Mouse (Mus musculus): ENCODE data around the gene Egr4. TPM values are rescaled to one million over a fixed set of nuclear protein-coding genes. Genes with fewer than 3 reads are reported as not detected.

Egr4 gene
- total and polyA plus RNA-seq, 2 experiments from 2014 or later = 0.19 to 0.77 TPM

DNA sequence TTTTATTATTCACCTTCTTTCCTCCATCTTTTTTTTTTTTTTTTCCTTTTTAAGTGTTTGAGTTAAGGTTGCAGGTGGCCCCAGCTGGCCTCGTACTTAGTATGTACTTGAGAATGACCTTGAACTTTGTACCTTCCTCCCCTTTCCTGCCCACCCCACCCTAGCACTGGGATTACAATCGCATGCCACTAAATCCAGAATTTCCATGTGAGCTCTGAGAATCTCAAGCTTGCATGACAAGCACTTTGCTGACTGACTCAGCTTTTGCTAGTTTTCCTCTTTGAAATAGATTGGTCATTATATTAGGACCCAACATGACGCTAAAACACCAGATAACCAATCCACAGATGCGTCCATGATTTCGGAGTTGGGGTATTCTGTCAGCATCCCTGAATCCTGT lies 8.6 kb upstream of the Egr4 start:
- Histone ChIP-seq H3K9me3 (ENCODE audit: low read length) (no peaks in the 10 kb centered on the region), H3K4me2 (ENCODE audit: low read depth, low read length, poor library complexity, severe bottlenecking) (no peak overlapping the region), H3K4me3 (ENCODE audit: low read depth, low read length) (no peak overlapping the region), H3K27me3 (ENCODE audit: insufficient read depth, low read length) (no peaks in the 10 kb centered on the region), H3K27ac (ENCODE audit: low read depth, low read length) (no peak overlapping the region), H3K9ac (replicated peaks; ENCODE audit: low read length, poor library complexity, severe bottlenecking) (no peak overlapping the region), H3K4me1 (ENCODE audit: insufficient read depth, low read length) (no peaks in the 10 kb centered on the region; the same call in 1 of the 2 replicates), H3K36me3 (ENCODE audit: insufficient read depth, low read length) (no peaks in the 10 kb centered on the region)
- DNase-seq (ENCODE audit: low spot score) (no peak), ATAC-seq (ENCODE audit: low FRiP score) (no peak)
- WGBS = 89% methylated on average over 5 of the region's 5 CpGs
- no peak for TF ChIP-seq CTCF (IDR thresholded peaks at IDR 0.05)

- H3K4me2 ChIP-seq (ENCODE audit: low read depth, low read length, poor library complexity, severe bottlenecking) = peak overlapping the region; percentile 24
- peak overlapping the region; percentile 87 for H3K27ac ChIP-seq (ENCODE audit: low read depth, low read length)
- 18% methylated on average over 5 of the region's 5 CpGs for WGBS
- peak; percentile 81 for ATAC-seq (ENCODE audit: low FRiP score)
- no peaks in the 10 kb centered on the region for H3K9me3 ChIP-seq (ENCODE audit: low read length)
- peak; percentile 86 for DNase-seq (ENCODE audit: low spot score)
- no peaks in the 10 kb centered on the region; the same call in 1 of the 2 replicates for H3K4me1 ChIP-seq (ENCODE audit: insufficient read depth, low read length)
- H3K27me3 ChIP-seq (ENCODE audit: insufficient read depth, low read length) = peaks cover 22% of the 10 kb centered on the region
- TF ChIP-seq CTCF (IDR thresholded peaks at IDR 0.05) = no peak
- peak overlapping the region; percentile 48 for H3K9ac ChIP-seq (replicated peaks; ENCODE audit: low read length, poor library complexity, severe bottlenecking)
- H3K36me3 ChIP-seq (ENCODE audit: insufficient read depth, low read length) = no peaks in the 10 kb centered on the region
- no peak overlapping the region for H3K4me3 ChIP-seq (ENCODE audit: low read depth, low read length)
Measured at GRCm38 (mm10) chr6:85518091-85518693, 4.8 kb upstream of the Egr4 start.

DNA sequence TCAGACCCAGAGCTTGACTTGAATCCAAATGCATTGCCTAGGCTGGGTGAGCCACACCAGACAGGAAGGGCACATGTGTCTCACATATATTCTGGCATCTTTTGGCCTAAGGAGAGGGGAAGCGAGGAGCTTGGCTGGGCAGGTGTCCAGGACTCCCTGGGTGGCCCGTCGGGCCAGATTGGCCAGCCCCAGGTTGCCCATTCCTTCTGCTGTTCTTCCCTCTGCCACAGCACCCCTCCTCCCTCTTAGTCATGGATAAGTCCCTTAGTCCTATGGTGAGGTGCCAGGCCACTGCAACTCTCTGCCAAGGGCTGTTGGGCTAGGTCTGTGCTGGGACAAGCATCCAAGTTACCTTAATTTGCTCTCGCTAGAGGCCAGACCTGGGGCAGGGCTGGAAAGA lies 2.6 kb upstream of the Egr4 start:
- Histone ChIP-seq H3K4me2 (ENCODE audit: low read depth, low read length, poor library complexity, severe bottlenecking) (no peak overlapping the region), H3K9ac (replicated peaks; ENCODE audit: low read length, poor library complexity, severe bottlenecking) (no peak overlapping the region), H3K4me1 (ENCODE audit: insufficient read depth, low read length) (peaks cover 6% of the 10 kb centered on the region), H3K36me3 (ENCODE audit: insufficient read depth, low read length) (no peaks in the 10 kb centered on the region), H3K4me3 (ENCODE audit: low read depth, low read length) (no peak overlapping the region), H3K27ac (ENCODE audit: low read depth, low read length) (no peak overlapping the region), H3K27me3 (ENCODE audit: insufficient read depth, low read length) (peaks cover 43% of the 10 kb centered on the region), H3K9me3 (ENCODE audit: low read length) (no peaks in the 10 kb centered on the region)
- DNase-seq (ENCODE audit: low spot score) (peak; percentile 76), ATAC-seq (ENCODE audit: low FRiP score) (no peak)
- WGBS = 77% methylated on average over 4 of the region's 4 CpGs
- TF ChIP-seq CTCF (IDR thresholded peaks at IDR 0.05) = no peak

- Histone ChIP-seq H3K4me1 (ENCODE audit: insufficient read depth, low read length) (peaks cover 6% of the 10 kb centered on the region), H3K27me3 (ENCODE audit: insufficient read depth, low read length) (peaks cover 51% of the 10 kb centered on the region), H3K27ac (ENCODE audit: low read depth, low read length) (no peak overlapping the region), H3K36me3 (ENCODE audit: insufficient read depth, low read length) (no peaks in the 10 kb centered on the region), H3K4me3 (ENCODE audit: low read depth, low read length) (peak overlapping the region; percentile 52), H3K4me2 (ENCODE audit: low read depth, low read length, poor library complexity, severe bottlenecking) (peak overlapping the region; percentile 87), H3K9me3 (ENCODE audit: low read length) (no peaks in the 10 kb centered on the region), H3K9ac (replicated peaks; ENCODE audit: low read length, poor library complexity, severe bottlenecking) (peak overlapping the region; percentile 19; the same call in 1 of the 2 replicates)
- ATAC-seq (ENCODE audit: low FRiP score) (peak; percentile 1; the same call in 1 of the 2 replicates), DNase-seq (ENCODE audit: low spot score) (no peak)
- no peak for TF ChIP-seq CTCF (IDR thresholded peaks at IDR 0.05)
- WGBS = under 1% methylated on average over 71 of the region's 90 CpGs
Measured at GRCm38 (mm10) chr6:85512577-85513530, 535 bp downstream of the Egr4 start.

- H3K9ac ChIP-seq (replicated peaks; ENCODE audit: low read length, poor library complexity, severe bottlenecking) = no peak overlapping the region
- under 1% methylated on average over 30 of the region's 36 CpGs for WGBS
Measured at GRCm38 (mm10) chr6:85512056-85512440, 1.3 kb downstream of the Egr4 start.

More at GRCm38 (mm10) chr6:85512056-85512440, 1.3 kb downstream of the Egr4 start:
- Histone ChIP-seq H3K4me3 (ENCODE audit: low read depth, low read length) (peak overlapping the region; percentile 52), H3K4me2 (ENCODE audit: low read depth, low read length, poor library complexity, severe bottlenecking) (peak overlapping the region; percentile 87), H3K4me1 (ENCODE audit: insufficient read depth, low read length) (peaks cover 6% of the 10 kb centered on the region), H3K9me3 (ENCODE audit: low read length) (no peaks in the 10 kb centered on the region), H3K27me3 (ENCODE audit: insufficient read depth, low read length) (peaks cover 51% of the 10 kb centered on the region), H3K36me3 (ENCODE audit: insufficient read depth, low read length) (no peaks in the 10 kb centered on the region), H3K27ac (ENCODE audit: low read depth, low read length) (no peak overlapping the region)
- no peak for DNase-seq (ENCODE audit: low spot score)
- TF ChIP-seq CTCF (IDR thresholded peaks at IDR 0.05) = no peak
- ATAC-seq (ENCODE audit: low FRiP score) = no peak
